Mouse (Mus musculus) midbrain, embryonic 15.5 days (tissue): ENCODE data around the gene Xab2. TPM values are rescaled to one million over a fixed set of nuclear protein-coding genes. Genes with fewer than 3 reads are reported as not detected.

ENCODE experiments used
- ATAC-seq: fragments of 200-750 bp; cut with Nextera tagmentation; replicated peaks from 2 replicates; pipeline ENCODE4 v1.8.0; 2017; ENCODE audit warnings: moderate TSS enrichment
- H3K27ac ChIP-seq: fragments of 300-500 bp; sonication (generic); 2 replicates; pipeline ENCODE4 v1.5.1; 2015; ENCODE audit warnings: mild to moderate bottlenecking, inconsistent platforms
- H3K27me3 ChIP-seq: fragments of 300-500 bp; sonication (generic); replicated peaks from 2 replicates; pipeline ENCODE4 v1.6.1; 2015; ENCODE audit warnings: inconsistent platforms
- H3K36me3 ChIP-seq: fragments of 300-500 bp; sonication (generic); replicated peaks from 2 replicates; pipeline ENCODE4 v1.6.1; 2015; ENCODE audit warnings: inconsistent platforms
- H3K4me1 ChIP-seq: fragments of 300-500 bp; sonication (generic); 2 replicates; pipeline ENCODE4 v1.6.1; 2015; ENCODE audit warnings: inconsistent platforms
- H3K4me2 ChIP-seq: fragments of 300-500 bp; sonication (generic); 2 replicates; pipeline ENCODE4 v1.6.1; 2015; ENCODE audit warnings: inconsistent platforms, mild to moderate bottlenecking, moderate library complexity
- H3K4me3 ChIP-seq: fragments of 300-500 bp; sonication (generic); 2 replicates; pipeline ENCODE4 v1.5.1; 2015; ENCODE audit warnings: mild to moderate bottlenecking, inconsistent platforms
- H3K9ac ChIP-seq: fragments of 300-500 bp; sonication (generic); 2 replicates; pipeline ENCODE4 v1.6.1; 2015; ENCODE audit warnings: mild to moderate bottlenecking, inconsistent platforms
- H3K9me3 ChIP-seq: fragments of 300-500 bp; sonication (generic); 2 replicates; pipeline ENCODE4 v1.6.1; 2016; ENCODE audit warnings: inconsistent platforms
- whole genome bisulfite sequencing: fragments of 180-500 bp; shearing (Covaris S2); methylation state at CpG from one replicate; pipeline ENCODE4 v1.1.7; 2015; ENCODE audit warnings: mixed read lengths; 5-methylcytosine and 5-hydroxymethylcytosine counted together
- polyA plus RNA-seq: library from polyadenylated mRNA; unstranded; fragments of >200 nt; fragmentation: Nextera tagmentation; extraction: Ambion mirVana; gene quantifications from 2 replicates; pipeline ENCODE4 v1.2.1, GENCODE M21; 2015

Gene Xab2
- polyA plus RNA-seq, 1 experiment from 2014 or later = 54.2 TPM

GRCm38 (mm10) chr8:3646824-3647531 lies 25.9 kb upstream of the Xab2 start:
- no peak overlapping the region for H3K4me3 ChIP-seq
- ATAC-seq = no peak
- H3K27ac ChIP-seq = no peak overlapping the region

GRCm38 (mm10) chr8:3645804-3646203 lies 24.7 kb upstream of the Xab2 start:
- Histone ChIP-seq H3K4me3 (no peak overlapping the region), H3K27ac (no peak overlapping the region), H3K4me2 (no peak overlapping the region), H3K9me3 (no peaks in the 10 kb centered on the region), H3K4me1 (no peaks in the 10 kb centered on the region), H3K9ac (no peak overlapping the region), H3K36me3 (no peaks in the 10 kb centered on the region), H3K27me3 (no peaks in the 10 kb centered on the region)
- no peak for ATAC-seq
- WGBS = 25% methylated on average over 5 of the region's 5 CpGs

More at GRCm38 (mm10) chr8:3646824-3647531, 25.9 kb upstream of the Xab2 start:
- H3K36me3 ChIP-seq = no peaks in the 10 kb centered on the region
- no peak overlapping the region for H3K9ac ChIP-seq
- H3K9me3 ChIP-seq = no peaks in the 10 kb centered on the region
- WGBS = 85% methylated on average over 6 of the region's 6 CpGs
- no peak overlapping the region for H3K4me2 ChIP-seq
- no peaks in the 10 kb centered on the region for H3K4me1 ChIP-seq
- no peaks in the 10 kb centered on the region for H3K27me3 ChIP-seq

DNA sequence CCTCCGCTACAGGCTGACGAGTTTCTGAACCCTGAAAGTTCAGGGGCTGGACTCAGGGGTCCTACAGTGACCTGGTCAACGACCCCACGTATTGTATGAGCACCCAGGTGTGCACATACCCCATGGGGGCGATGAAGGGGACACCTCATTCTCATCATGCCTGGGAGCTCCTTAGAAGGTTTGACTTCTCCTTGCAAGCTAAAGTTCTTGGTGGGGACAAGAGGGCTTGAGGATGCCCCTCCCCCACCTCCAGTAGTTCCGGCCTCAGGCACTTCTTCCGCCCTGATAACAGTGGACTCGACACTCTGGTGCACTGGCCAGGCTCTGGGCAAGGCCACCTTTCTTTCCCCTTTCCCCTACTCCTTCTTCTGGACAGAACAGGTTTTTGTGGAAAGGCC lies 10.4 kb upstream of the Xab2 start:
- peak overlapping the region; percentile 78 for H3K4me2 ChIP-seq
- ATAC-seq = 0 out of 2 replicates have a peak, but pooled peaks have one; percentile 7
- no peaks in the 10 kb centered on the region for H3K36me3 ChIP-seq
- 23% methylated on average over 8 of the region's 8 CpGs for WGBS
- H3K9ac ChIP-seq = no peak overlapping the region
- peaks cover 8% of the 10 kb centered on the region for H3K4me1 ChIP-seq
- H3K9me3 ChIP-seq = no peaks in the 10 kb centered on the region
- H3K4me3 ChIP-seq = peak overlapping the region; percentile 47
- no peaks in the 10 kb centered on the region for H3K27me3 ChIP-seq
- H3K27ac ChIP-seq = no peak overlapping the region

DNA sequence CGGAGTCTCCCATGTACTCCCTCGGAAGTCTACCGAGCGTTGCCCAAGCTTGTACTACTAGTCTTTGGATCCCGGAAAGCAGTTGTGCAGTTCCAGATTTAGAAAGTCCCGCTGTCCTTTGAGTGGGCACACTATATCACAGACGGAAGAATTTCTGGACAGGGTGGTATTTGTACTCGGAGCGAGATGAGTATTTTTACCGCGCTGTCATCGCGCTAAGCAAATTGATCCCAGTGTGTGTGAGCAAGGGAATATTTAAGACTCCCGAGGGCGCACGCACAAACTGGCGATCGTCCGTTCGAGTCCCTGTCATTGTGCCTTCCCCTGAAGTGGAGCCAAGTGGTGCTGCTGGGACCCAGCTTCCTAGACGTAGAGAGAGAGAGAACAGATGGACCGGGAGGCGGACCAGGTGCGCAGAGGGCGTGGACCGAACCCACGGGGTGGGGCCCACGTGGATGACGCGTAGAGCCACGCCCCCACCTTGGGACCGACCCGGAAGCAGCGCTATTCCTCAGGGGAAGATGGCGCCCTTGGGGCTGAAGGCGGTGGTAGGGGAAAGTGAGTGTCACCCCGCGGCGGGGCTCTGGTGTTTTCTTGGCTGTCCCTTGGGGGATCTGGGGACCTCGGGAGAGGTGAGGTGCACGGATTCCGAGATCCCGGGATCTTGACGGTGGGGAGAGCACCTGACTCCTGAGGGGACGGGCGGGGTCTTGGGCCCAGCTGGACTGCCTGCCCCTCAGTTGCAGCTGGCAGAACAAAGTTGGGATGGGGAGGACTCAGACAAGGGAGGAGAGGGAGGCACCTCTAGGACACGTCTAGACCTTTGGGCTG lies 9.7 kb upstream of the Xab2 start, which contains the start of gene Stxbp2:
Stxbp2 (plus strand) TSS at position 309 of the 831 bp plus-strand sequence.
- no peaks in the 10 kb centered on the region for H3K27me3 ChIP-seq
- no peaks in the 10 kb centered on the region for H3K9me3 ChIP-seq
- H3K36me3 ChIP-seq = no peaks in the 10 kb centered on the region
- peak; percentile 86 for ATAC-seq
- peak within 1 kb of the TSS; percentile 47 for H3K4me3 ChIP-seq
- H3K4me1 ChIP-seq = peaks cover 8% of the 10 kb centered on the region
- peak within 1 kb of the TSS; percentile 21; the same call in 1 of the 2 replicates for H3K9ac ChIP-seq
- no peak within 1 kb of the TSS for H3K27ac ChIP-seq
- WGBS = 5% methylated on average over 47 of the region's 47 CpGs
- H3K4me2 ChIP-seq = peak within 1 kb of the TSS; percentile 78

DNA sequence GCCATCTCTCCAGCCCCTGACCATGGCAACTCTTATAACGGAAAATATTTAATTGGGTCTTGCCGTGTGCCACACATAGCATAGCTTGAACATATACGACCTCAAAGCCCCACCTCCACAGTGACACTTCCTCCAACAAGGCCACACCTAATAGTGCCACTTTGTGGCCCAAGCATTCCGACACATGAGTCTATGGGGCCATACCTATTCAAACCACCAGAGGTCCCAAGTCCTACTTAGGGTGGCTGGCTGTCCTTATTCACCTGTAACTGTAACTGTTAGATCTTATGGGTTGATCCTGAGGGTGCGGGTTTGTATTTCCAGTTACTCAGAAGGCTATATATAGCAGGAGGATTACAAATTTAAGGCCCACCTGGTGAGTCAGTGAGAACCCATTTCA lies 6.9 kb upstream of the Xab2 start:
- H3K9me3 ChIP-seq = no peaks in the 10 kb centered on the region
- H3K4me2 ChIP-seq = no peak overlapping the region
- H3K4me3 ChIP-seq = no peak overlapping the region
- H3K27me3 ChIP-seq = no peaks in the 10 kb centered on the region
- 41% methylated on average over 5 of the region's 5 CpGs for WGBS
- no peaks in the 10 kb centered on the region for H3K36me3 ChIP-seq
- no peak for ATAC-seq
- no peak overlapping the region for H3K9ac ChIP-seq
- H3K27ac ChIP-seq = no peak overlapping the region
- peaks cover 8% of the 10 kb centered on the region for H3K4me1 ChIP-seq

- Histone ChIP-seq H3K27ac (no peak overlapping the region), H3K4me1 (peaks cover 15% of the 10 kb centered on the region), H3K36me3 (no peaks in the 10 kb centered on the region), H3K4me3 (no peak overlapping the region), H3K4me2 (no peak overlapping the region), H3K9ac (no peak overlapping the region), H3K27me3 (no peaks in the 10 kb centered on the region), H3K9me3 (no peaks in the 10 kb centered on the region)
- 64% methylated on average over 5 of the region's 5 CpGs for WGBS
- ATAC-seq = no peak
Observed at GRCm38 (mm10) chr8:3626971-3627370, 5.9 kb upstream of the Xab2 start.

DNA sequence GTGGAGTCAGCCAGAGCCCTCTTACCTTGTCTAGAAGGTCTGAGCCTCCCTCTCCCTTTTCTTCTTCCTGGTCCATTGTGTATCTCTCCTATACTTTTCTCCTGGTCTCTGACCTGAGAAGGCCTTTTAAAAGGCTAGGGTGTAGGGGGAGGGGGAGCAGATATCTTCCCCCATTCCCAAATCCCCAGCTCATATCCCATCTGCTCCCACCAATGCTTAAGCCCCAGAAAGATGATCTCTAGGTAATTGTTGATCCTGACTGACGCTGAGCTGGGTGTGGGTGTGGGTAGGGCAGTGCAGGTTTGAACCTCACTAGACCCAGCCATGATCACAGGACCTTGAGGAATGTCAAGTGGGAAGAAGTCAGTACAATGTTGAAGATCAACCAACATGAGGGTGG lies 4.3 kb upstream of the Xab2 start, which contains the start of gene Pcp2:
Pcp2 (minus strand) TSS at position 101 of the 400 bp plus-strand sequence.
- H3K4me3 ChIP-seq = no peak within 1 kb of the TSS
- ATAC-seq = no peak
- H3K9me3 ChIP-seq = no peaks in the 10 kb centered on the region
- no peaks in the 10 kb centered on the region for H3K36me3 ChIP-seq
- WGBS = 69% methylated on average over 1 of the region's 1 CpGs
- H3K4me2 ChIP-seq = no peak within 1 kb of the TSS
- H3K4me1 ChIP-seq = peaks cover 11% of the 10 kb centered on the region
- H3K27ac ChIP-seq = no peak within 1 kb of the TSS
- H3K9ac ChIP-seq = no peak within 1 kb of the TSS
- H3K27me3 ChIP-seq = no peaks in the 10 kb centered on the region

GRCm38 (mm10) chr8:3622119-3622518 lies 1.0 kb upstream of the Xab2 start:
- Histone ChIP-seq H3K4me3 (peak overlapping the region; percentile 68), H3K4me2 (peak overlapping the region; percentile 76), H3K9ac (peak overlapping the region; percentile 76; the same call in 1 of the 2 replicates), H3K4me1 (peaks cover 23% of the 10 kb centered on the region), H3K9me3 (no peaks in the 10 kb centered on the region), H3K27ac (no peak overlapping the region), H3K36me3 (peaks cover 13% of the 10 kb centered on the region), H3K27me3 (no peaks in the 10 kb centered on the region)
- ATAC-seq = no peak; the same call in 1 of the 2 replicates
- 70% methylated on average over 8 of the region's 8 CpGs for WGBS

GRCm38 (mm10) chr8:3609816-3610150 lies 11.3 kb downstream of the Xab2 start:
- Histone ChIP-seq H3K4me3 (no peak overlapping the region), H3K9me3 (no peaks in the 10 kb centered on the region), H3K9ac (no peak overlapping the region), H3K4me1 (no peaks in the 10 kb centered on the region), H3K27me3 (no peaks in the 10 kb centered on the region), H3K36me3 (peaks cover 73% of the 10 kb centered on the region), H3K27ac (no peak overlapping the region), H3K4me2 (no peak overlapping the region)
- ATAC-seq = no peak
- 89% methylated on average over 6 of the region's 6 CpGs for WGBS

- Histone ChIP-seq H3K4me1 (no peaks in the 10 kb centered on the region), H3K9ac (no peak overlapping the region), H3K4me3 (no peak overlapping the region), H3K27me3 (no peaks in the 10 kb centered on the region), H3K9me3 (no peaks in the 10 kb centered on the region), H3K27ac (no peak overlapping the region), H3K4me2 (no peak overlapping the region), H3K36me3 (peaks cover 74% of the 10 kb centered on the region)
- WGBS = 86% methylated on average over 12 of the region's 12 CpGs
- ATAC-seq = no peak
Observed at GRCm38 (mm10) chr8:3609046-3609815, 11.9 kb downstream of the Xab2 start.

DNA sequence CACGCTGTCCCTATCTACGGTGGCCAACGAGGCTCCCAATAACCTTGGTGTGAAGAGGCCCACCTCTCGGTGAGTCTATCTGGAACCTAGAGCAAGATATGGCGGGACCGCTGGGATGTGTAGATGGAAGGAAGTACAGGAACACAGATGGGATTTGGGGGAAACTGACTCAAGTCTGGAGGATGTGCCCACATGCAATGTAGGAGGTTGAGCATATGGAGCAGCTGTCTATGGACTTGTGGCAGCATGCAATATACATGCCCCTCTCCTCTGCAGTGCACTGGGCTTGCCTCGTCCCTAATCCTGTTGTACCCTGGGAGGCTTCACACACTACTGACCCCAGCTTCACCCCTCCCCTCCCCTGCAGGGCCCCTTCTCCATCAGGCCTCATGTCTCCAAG lies 13.3 kb downstream of the Xab2 start:
- H3K9me3 ChIP-seq = no peaks in the 10 kb centered on the region
- 88% methylated on average over 7 of the region's 7 CpGs for WGBS

DNA sequence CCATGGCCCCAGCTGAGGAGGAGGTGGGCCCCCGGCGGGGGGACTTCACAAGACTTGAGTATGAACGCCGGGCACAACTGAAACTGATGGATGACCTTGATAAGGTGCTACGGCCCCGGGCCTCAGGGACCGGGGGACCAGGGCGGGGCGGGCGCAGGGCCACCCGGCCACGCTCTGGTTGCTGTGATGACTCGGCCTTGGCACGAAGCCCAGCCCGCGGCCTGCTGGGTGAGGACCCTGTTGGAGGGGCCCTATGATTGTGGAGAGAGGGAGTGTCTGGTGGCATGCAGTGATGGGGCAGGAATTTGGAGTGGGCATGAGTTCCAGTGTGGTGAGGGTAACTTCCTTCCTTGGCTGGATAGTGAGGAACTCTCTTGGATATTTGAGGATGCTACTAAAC lies 14.5 kb downstream of the Xab2 start:
- no peaks in the 10 kb centered on the region for H3K27me3 ChIP-seq
- H3K27ac ChIP-seq = no peak overlapping the region
- no peaks in the 10 kb centered on the region for H3K9me3 ChIP-seq
- ATAC-seq = no peak
- H3K36me3 ChIP-seq = peaks cover 81% of the 10 kb centered on the region
- no peaks in the 10 kb centered on the region for H3K4me1 ChIP-seq
- H3K4me3 ChIP-seq = no peak overlapping the region
- H3K4me2 ChIP-seq = no peak overlapping the region
- WGBS = 88% methylated on average over 16 of the region's 16 CpGs
- H3K9ac ChIP-seq = no peak overlapping the region

More for the DNA sequence above, 13.3 kb downstream of the Xab2 start:
- Histone ChIP-seq H3K9ac (no peak overlapping the region), H3K4me1 (no peaks in the 10 kb centered on the region), H3K27me3 (no peaks in the 10 kb centered on the region), H3K27ac (no peak overlapping the region), H3K36me3 (peaks cover 75% of the 10 kb centered on the region), H3K4me3 (no peak overlapping the region), H3K4me2 (no peak overlapping the region)
- no peak for ATAC-seq
